Comparison of ENCODE assay signal across 10 mouse cellular contexts in the genomic region with DNA sequence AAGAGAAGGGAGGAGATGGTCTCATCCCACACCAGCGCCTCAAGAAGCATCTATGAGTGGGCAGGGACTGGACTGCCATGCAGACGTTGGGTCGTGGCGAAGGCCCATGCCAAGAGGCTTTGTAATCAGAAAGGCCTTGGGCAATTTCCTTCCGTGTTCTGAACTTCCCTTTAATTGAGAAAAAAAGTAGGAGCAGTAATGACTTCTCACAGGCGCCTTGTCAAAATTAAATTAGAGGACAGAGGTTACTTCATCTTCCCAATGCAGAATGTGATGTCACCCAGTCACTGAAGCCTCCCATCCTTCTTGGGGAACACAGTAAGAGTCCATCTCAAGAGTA. TPM values are rescaled to one million over a fixed set of nuclear protein-coding genes. Genes with fewer than 3 reads are reported as not detected.
DNase-seq lines count a peak whose midpoint lies in the region; ATAC-seq and TF ChIP-seq lines count a peak whose summit lies in the region.
"Had no signal": no experiment of that assay in that cellular context is flagged by ENCODE, and none has a peak within 500 bp of the region (broad histone marks: within the 10 kb centered on the region; RNA-seq: fewer than 3 reads in every experiment).

No protein-coding gene starts in this region.

- H3K9me3 ChIP-seq in kidney, embryonic 16.5 days (ENCODE audit: low read length): no peaks in the 10 kb centered on the region
- no peaks in the 10 kb centered on the region for H3K9me3 ChIP-seq in midbrain, embryonic 15.5 days
- no peaks in the 10 kb centered on the region for H3K9me3 ChIP-seq in hindbrain, embryonic 11.5 days (ENCODE audit: control insufficient read depth, low read length)
- H3K9me3 ChIP-seq: lung, embryonic 15.5 days had no signal

- H3K36me3 ChIP-seq in kidney, adult 2 months (ENCODE audit: control insufficient read depth, insufficient read depth, low read length): no peaks in the 10 kb centered on the region
- no peaks in the 10 kb centered on the region; the same call in 1 of the 2 replicates for H3K36me3 ChIP-seq in kidney, embryonic 16.5 days (ENCODE audit: insufficient read depth, low read length)
- no peaks in the 10 kb centered on the region for H3K36me3 ChIP-seq in midbrain, embryonic 15.5 days (replicated peaks)
- H3K36me3 ChIP-seq in hindbrain, embryonic 11.5 days (ENCODE audit: control insufficient read depth, insufficient read depth, low read length): 0 out of 2 replicates have a peak, but pooled peaks cover 2% of the 10 kb centered on the region

- no peak overlapping the region for H3K27ac ChIP-seq in kidney, adult 2 months (ENCODE audit: insufficient read depth, low read depth, low read length)
- H3K27ac ChIP-seq in kidney, embryonic 16.5 days (ENCODE audit: low read length): no peak overlapping the region
- H3K27ac ChIP-seq in midbrain, embryonic 15.5 days: no peak overlapping the region
- no peak overlapping the region for H3K27ac ChIP-seq in hindbrain, embryonic 11.5 days (ENCODE audit: low read depth, low read length)
- H3K27ac ChIP-seq: lung, embryonic 15.5 days had no signal

- TF ChIP-seq CTCF in kidney, adult 2 months (conservative IDR thresholded peaks at IDR 0.05; ENCODE audit: insufficient read depth, insufficient read length, low read depth, low read length): no peak

- no peak for ATAC-seq in kidney, embryonic 16.5 days (ENCODE audit: low FRiP score, low TSS enrichment)
- no peak for ATAC-seq in midbrain, embryonic 15.5 days (replicated peaks)
- ATAC-seq in hindbrain, embryonic 11.5 days (ENCODE audit: low FRiP score): no peak

- H3K9ac ChIP-seq in kidney, embryonic 16.5 days (replicated peaks; ENCODE audit: low read length): no peak overlapping the region
- H3K9ac ChIP-seq in midbrain, embryonic 15.5 days: no peak overlapping the region
- no peak overlapping the region for H3K9ac ChIP-seq in hindbrain, embryonic 11.5 days (ENCODE audit: low read depth, low read length)
- H3K9ac ChIP-seq: lung, embryonic 15.5 days had no signal

- no peak overlapping the region for H3K4me3 ChIP-seq in kidney, adult 2 months (ENCODE audit: insufficient read depth, low read depth, low read length)
- no peak overlapping the region for H3K4me3 ChIP-seq in kidney, embryonic 16.5 days (ENCODE audit: low read length)
- H3K4me3 ChIP-seq in midbrain, embryonic 15.5 days: no peak overlapping the region
- H3K4me3 ChIP-seq in hindbrain, embryonic 11.5 days (ENCODE audit: low read depth, low read length): no peak overlapping the region
- H3K4me3 ChIP-seq: lung, embryonic 15.5 days had no signal

- peak; percentile 34 for DNase-seq in kidney, adult 2 months
- peak; percentile 81 for DNase-seq in MN1 (ENCODE audit: low spot score)
- DNase-seq in heart, adult 9 months (ENCODE audit: low spot score in 2 of 2): peak; percentile 78 to 81
- DNase-seq in lung, postnatal 25 days (ENCODE audit: low spot score): peak; percentile 79
- DNase-seq in thymus, adult 18-20 months: no peak
- no peak for DNase-seq in hindbrain, embryonic 11.5 days (ENCODE audit: low spot score)
- DNase-seq: gastrocnemius, postnatal 10 days had no signal

- TF ChIP-seq POLR2A in kidney, adult 2 months (IDR thresholded peaks at IDR 0.05; ENCODE audit: low read depth, low read length): no peak

- no peaks in the 10 kb centered on the region for H3K4me1 ChIP-seq in kidney, adult 2 months (ENCODE audit: control insufficient read depth, insufficient read depth, low read length)
- H3K4me1 ChIP-seq in kidney, embryonic 16.5 days (ENCODE audit: insufficient read depth, low read length): peaks cover 6% of the 10 kb centered on the region; the same call in 1 of the 2 replicates
- peaks cover 4% of the 10 kb centered on the region; the same call in 1 of the 2 replicates for H3K4me1 ChIP-seq in midbrain, embryonic 15.5 days
- no peaks in the 10 kb centered on the region for H3K4me1 ChIP-seq in hindbrain, embryonic 11.5 days (replicated peaks; ENCODE audit: control insufficient read depth, insufficient read depth, low read length)

- no peak overlapping the region for H3K4me2 ChIP-seq in kidney, embryonic 16.5 days (replicated peaks; ENCODE audit: low read depth, low read length)
- no peak overlapping the region for H3K4me2 ChIP-seq in midbrain, embryonic 15.5 days
- no peak overlapping the region for H3K4me2 ChIP-seq in hindbrain, embryonic 11.5 days (replicated peaks; ENCODE audit: low read depth, low read length)
- H3K4me2 ChIP-seq: lung, embryonic 15.5 days had no signal

- 52% methylated on average over 6 of the region's 6 CpGs for WGBS in kidney, adult 2 months
- WGBS in kidney, embryonic 16.5 days: 73% methylated on average over 6 of the region's 6 CpGs
- WGBS in midbrain, embryonic 15.5 days: 86% methylated on average over 6 of the region's 6 CpGs
- WGBS in hindbrain, embryonic 11.5 days: 83% methylated on average over 6 of the region's 6 CpGs

- H3K27me3 ChIP-seq in kidney, adult 2 months (replicated peaks; ENCODE audit: control insufficient read depth, insufficient read depth, low read length): no peaks in the 10 kb centered on the region
- no peaks in the 10 kb centered on the region for H3K27me3 ChIP-seq in kidney, embryonic 16.5 days (ENCODE audit: insufficient read depth, low read length)
- no peaks in the 10 kb centered on the region for H3K27me3 ChIP-seq in midbrain, embryonic 15.5 days (replicated peaks)
- no peaks in the 10 kb centered on the region for H3K27me3 ChIP-seq in hindbrain, embryonic 11.5 days (ENCODE audit: control insufficient read depth, insufficient read depth, low read length)
- H3K27me3 ChIP-seq: lung, embryonic 15.5 days had no signal

RNA-seq across cellular contexts. Expression of a gene that starts 21.0 kb away (rescaled TPM):
- 45.3 and 49.7 TPM in 2 replicates for polyA plus RNA-seq in kidney, adult 2 months (2012; rRNA removed)
- polyA plus RNA-seq in kidney, embryonic 16.5 days (2015; fragmentation: Nextera tagmentation; extraction: Ambion mirVana): 50.7 and 51.9 TPM in 2 replicates
- polyA plus RNA-seq in midbrain, embryonic 15.5 days (2015; fragmentation: Nextera tagmentation; extraction: Ambion mirVana): 26.8 and 35.5 TPM in 2 replicates
- polyA plus RNA-seq in hindbrain, embryonic 11.5 days (2014; fragmentation: Nextera tagmentation; extraction: Ambion mirVana): 41.0 and 51.1 TPM in 2 replicates

RNA-seq across cellular contexts. Expression of a gene that starts 21.2 kb away (rescaled TPM):
- 49.5 and 51.3 TPM in 2 replicates for polyA plus RNA-seq in kidney, adult 2 months (2012; rRNA removed)
- polyA plus RNA-seq in kidney, embryonic 16.5 days (2015; fragmentation: Nextera tagmentation; extraction: Ambion mirVana): 161 and 201 TPM in 2 replicates
- polyA plus RNA-seq in midbrain, embryonic 15.5 days (2015; fragmentation: Nextera tagmentation; extraction: Ambion mirVana): 182 and 184 TPM in 2 replicates
- polyA plus RNA-seq in hindbrain, embryonic 11.5 days (2014; fragmentation: Nextera tagmentation; extraction: Ambion mirVana): 228 and 229 TPM in 2 replicates

Comparison
In these comparisons a context has a peak if more than half of its experiments do, and no peak if none do; other contexts are left out.
1. DNase-seq: peak in kidney, adult 2 months (single experiment), MN1 (single experiment), heart, adult 9 months (2 of 2) and lung, postnatal 25 days (single experiment); none in thymus, adult 18-20 months (0 of 2) and hindbrain, embryonic 11.5 days (single experiment).